Mouse (Mus musculus): ENCODE data around the gene Snx12.
"Not testable (repeated sequence)": the region's sequence is repeated elsewhere in the genome, so short reads cannot be mapped to it uniquely, and the experiment has no call there.

Gene Snx12

DNA sequence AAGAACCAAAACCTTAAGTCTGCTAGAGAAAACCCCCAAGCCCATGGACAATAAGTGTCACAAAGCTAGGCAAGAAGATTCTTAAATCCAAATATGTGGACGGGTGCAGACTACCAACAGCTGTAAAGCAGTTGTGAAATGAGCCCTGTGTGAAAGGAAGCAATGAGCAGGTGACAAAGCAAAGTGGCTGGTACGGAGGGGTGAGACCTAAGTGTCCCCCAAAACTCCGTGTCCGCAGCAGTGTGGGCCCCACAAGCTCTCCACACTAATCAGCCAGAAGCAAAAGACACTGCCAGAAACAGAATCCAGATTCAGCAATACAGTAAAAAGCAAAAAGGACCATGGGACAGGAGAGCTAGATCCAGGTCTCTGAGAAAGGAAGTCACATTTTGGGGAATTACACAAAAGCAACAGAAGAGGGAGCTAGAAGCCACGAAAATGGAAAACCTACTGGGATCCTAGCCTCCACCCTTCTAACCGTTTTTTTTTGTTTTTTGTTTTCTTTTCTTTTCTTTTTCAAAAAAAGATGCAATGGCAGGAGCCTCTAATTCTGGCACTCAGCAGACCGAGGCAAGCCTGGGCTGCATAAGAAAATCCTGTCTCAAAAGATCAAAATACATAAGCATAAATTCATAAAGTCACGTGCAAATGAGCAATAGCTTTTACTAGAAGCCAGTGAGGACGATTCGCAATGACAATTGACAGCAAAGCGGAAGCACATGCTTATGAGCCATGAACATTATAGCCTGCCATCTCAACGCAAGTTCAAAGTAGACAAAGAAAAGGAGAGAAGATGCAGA lies 90.2 kb downstream of the Snx12 start:
- DNase-seq (ENCODE audit: low read depth, low spot score) = peak; percentile 45

DNA sequence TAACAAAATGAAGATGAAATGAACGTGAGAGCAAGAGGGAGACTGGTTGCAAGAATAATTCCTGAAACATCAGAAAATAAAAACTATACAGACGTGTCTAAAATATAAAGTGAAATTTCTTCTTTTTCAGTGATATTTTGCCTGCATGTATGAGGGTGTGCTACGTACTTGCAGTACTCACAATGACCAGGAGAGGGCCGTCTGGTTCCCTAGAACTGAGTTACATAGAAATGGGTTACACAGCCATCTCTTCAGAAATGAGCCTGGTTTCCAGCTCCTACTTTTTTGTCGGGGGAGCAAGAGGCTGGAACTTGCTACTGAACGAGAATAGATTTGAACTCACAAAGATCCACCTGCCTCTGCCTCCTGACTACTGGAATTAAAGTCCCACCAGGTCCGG lies 91.4 kb downstream of the Snx12 start:
- peak; percentile 62 for DNase-seq (ENCODE audit: low read depth, low spot score)

DNA sequence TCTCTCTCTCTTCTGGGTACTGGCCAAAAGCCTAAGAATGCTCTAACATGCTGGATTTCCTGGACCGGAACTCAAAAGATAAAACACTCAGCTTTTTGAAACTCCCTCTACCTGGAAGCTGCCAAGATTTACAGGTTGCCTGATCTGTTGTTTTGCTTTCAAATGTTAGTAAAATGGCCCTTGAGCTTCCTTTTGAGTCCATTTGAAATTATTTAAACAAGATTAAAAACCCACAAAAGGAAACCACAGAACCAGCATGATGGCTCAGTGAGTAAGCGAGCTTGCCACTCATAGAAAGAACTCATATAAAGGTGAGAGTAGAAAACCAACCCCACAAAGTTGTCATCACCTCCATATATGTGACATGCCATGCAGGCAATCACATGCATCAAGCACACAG lies 93.8 kb downstream of the Snx12 start:
- DNase-seq (ENCODE audit: low read depth, low spot score) = no peak

DNA sequence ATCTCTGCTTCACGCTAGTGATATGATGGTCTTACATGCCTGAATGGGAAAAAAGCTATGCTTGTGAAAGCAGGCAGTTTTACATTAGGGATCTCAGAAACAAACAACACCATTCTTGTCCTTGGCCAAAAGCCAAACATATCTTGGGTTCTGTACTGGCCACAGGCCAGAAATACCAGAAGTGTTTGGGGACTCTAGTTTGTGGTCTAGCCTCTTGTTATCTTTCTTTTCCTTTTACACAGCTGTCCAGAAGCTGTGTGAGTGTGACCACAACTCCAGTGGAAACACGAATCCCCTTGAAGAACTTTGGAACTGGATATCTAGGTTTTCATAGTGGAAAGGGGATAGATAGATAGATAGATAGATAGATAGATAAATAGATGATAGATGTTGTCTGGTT lies 95.4 kb downstream of the Snx12 start:
- no peak for DNase-seq (ENCODE audit: low read depth, low spot score)

DNA sequence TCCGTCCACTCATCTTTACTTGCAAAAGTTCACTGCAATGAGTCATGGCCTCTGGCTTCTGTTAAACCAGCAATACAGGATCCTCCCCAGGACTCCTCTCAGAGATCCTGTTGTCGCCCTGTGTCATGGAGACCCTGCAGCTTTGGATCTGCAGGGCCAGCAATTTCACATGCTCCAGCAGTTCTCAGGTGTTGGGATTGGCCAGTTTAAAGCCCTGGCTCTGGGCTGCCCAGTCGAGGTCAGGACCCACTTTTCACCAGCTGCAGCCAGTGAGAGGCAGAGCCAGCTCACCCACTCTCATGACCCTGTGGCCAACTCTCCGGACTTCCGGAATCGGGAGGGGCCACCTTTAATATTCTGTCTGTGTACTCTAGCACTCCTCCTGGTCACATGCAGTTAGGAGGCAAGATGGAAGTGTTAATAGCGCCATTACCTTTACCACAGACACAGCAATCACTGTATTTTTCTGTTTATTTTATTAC lies 95.8 kb downstream of the Snx12 start:
- no peak for DNase-seq (ENCODE audit: low read depth, low spot score)

DNA sequence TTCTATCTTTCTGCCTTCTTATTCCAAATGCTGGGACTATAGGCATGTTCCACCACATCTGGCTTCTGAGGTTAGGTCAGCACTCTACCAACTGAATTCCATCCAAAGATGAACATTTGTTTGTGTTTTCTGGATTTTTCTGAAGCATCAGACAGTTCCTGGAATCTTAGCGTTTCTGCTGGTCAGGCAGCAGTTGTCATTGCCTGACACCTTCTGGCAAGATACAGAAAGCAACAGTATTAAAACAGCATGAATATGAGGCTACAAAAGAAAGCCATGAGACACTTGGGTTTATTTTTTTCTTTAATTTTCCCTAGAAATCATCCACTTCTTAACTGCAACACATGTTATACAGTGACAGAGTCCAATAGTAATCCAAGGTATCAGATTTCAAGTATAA lies 101.8 kb downstream of the Snx12 start:
- DNase-seq (ENCODE audit: low read depth, low spot score) = no peak

DNA sequence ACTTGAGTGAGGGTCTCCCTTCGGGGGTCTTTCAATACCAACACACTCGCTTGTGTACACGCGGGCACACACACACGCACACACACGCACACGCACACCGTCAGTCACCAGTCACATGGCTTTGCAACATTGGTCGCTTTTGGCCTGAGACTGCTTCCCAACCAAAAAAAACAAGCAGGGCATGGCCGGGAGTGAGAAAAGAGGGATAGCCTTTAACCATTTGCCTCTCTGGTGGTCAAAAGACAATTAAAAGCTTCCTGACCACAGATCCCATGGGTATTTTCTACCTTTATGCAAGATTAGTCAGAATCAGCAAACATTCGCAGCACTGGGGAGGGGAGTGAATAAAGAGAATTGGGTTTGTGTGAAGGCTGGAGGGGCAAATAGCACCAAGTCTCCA lies 136.4 kb downstream of the Snx12 start, which contains the start of gene Slc7a3:
Gene Slc7a3 (minus strand): TSS at position 101 of the 400 bp plus-strand sequence.
- no peak for DNase-seq (ENCODE audit: low read depth, low spot score)

DNA sequence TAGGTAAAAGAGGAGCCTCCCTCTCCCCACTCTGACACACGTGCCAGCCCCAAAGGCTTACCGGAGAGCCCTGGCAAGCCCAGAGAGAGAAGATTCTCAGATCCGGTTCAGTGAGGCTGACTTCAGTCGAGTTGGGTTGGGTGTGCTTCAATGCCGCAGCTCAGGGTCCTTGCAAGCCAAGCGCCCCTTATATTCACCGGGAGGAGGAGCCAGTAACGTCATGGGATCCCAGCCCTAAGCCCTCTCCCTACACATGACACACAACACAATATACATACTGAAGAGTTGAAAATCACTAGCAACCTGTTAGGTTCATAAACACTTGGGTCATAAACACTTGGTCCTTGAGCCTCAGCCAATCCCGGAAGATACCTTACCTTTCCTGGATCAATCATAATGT lies 137.2 kb downstream of the Snx12 start:
- not testable (repeated sequence) for DNase-seq (ENCODE audit: low read depth, low spot score)

DNA sequence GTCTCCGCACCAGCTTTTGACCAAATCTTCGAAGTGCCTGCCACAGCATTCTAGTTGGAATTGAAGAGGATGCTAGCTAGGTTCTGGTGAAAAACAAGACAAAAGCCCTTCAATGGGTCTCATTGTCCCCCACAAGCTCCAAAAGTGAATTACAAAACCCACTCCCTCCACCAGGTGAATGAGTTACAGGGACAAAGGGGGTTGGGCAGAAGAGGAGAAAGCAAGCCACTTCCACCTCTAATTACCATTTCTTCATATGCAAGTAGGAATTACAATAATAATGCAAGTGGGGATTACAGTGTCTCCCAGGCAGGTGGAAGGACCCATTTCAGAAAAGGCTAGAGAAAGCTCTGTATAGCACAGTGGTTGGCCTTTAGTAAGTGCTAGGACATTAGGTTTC lies 138.2 kb downstream of the Snx12 start:
- DNase-seq (ENCODE audit: low read depth, low spot score) = no peak

DNA sequence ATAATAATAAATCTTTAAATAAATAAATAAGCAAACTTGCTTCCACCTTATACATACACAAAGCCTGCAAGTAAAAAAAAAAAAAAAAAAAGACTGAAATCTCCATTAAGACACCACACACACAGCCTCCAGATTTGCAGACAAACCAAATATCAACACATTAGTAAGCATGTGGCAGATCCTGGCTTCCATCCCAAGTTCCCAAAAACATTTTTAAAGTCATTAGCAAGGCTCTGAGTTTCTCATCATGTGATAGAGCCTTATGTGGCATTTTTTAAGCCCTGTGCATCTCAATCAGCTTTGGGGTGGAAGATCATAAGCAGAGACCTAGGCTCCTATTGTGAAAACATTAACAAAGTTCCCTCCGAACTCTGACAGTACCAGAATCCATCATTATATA lies 157.1 kb downstream of the Snx12 start:
- no peak for DNase-seq (ENCODE audit: low read depth, low spot score)

DNA sequence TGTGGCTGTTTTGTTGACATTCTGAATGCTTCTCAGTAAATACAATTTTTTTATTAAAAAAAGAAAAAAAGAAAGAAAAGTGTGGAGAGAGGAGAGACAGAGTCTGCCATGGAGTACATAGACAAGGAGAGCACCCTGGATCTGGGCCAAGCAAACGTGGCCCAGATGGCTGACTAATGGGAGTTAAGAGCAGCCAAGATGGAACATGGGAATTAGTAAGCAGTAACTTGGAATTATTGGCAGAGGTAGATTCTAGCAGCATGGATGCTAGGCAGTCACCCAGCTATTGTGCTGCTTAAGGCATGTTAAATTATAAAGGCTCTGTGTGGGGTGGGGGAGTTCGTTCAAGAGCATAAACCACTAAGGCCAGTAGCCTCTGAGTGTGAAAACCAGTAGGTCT lies 158.9 kb downstream of the Snx12 start:
- no peak for DNase-seq (ENCODE audit: low read depth, low spot score)

DNA sequence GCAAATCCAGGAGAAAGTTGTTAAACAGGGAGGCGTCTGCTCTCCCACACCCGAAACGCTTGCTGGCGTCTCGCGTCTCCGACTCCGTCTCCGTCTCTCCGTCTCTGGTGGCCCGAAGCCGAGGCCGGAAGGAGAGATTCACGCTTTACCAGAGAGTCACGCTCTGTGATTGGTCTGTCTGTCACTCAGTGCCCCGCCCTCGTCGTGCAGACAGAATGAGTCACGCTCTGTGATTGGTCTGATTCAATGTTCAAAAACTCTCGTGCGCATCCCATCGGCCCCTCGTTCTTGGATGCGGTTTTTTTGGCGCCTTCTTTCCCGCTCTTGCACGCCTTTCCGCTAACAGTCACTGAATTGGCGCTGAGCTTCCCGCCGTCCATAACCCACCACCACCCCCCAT lies 162.8 kb downstream of the Snx12 start, which contains the start of gene Tex11:
Gene Tex11 (minus strand): TSS at position 127 of the 400 bp plus-strand sequence.
- DNase-seq (ENCODE audit: low read depth, low spot score) = no peak

Data from A20 (cell line).